Mouse (Mus musculus) embryonic fibroblast, embryonic 13.5 days (primary cell): Measurements from ENCODE around the gene Bola3.

Experiments
- CTCF ChIP-seq: IDR thresholded peaks from 2 replicates; pipeline ENCODE4 v1.5.1; 2011; ENCODE audit warnings: mild to moderate bottlenecking, control low read depth, low read length, moderate library complexity, borderline replicate concordance; ENCODE audit not compliant: insufficient read depth
- POLR2A ChIP-seq: IDR thresholded peaks from 2 replicates; pipeline ENCODE4 v1.6.1; 2011; ENCODE audit warnings: low read depth, mild to moderate bottlenecking, control low read depth, low read length, moderate library complexity

DNA sequence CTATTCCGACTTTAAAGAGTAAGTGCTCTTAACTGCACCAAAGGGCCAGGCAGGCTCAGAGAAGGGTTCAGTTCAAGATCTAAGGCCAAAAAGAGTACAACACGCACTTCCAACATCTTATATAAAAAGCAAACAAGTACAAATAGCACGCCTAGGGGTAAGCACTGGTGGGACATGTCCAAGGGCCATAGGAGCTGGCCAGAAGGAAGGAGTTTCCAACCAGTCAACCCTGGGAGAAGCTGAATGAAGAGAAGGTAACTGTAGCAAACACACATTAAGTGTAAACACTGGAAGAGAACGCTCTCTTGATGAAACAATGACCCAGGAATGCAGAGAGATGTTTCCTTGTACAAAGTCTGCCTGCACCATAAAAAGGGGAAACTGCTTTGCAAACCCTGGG is 45.2 kb downstream of the Bola3 start:
- TF ChIP-seq POLR2A = no peak
- no peak for TF ChIP-seq CTCF
